Mouse (Mus musculus): ENCODE measurements at regions not wholly inside any gene's neighbourhood (a gene's known extent, or its start where the extent isn't known, plus 50 kb on each side); places are given as distances from the start of the nearest gene placed in this dataset.

GRCm38 (mm10) chr12:17113465-17114177, 63.1 kb downstream of the Kcnf1 start:
- DNase-seq (ENCODE audit: extremely low spot score in 1 of 2, low spot score in 1 of 2) = no peak

GRCm38 (mm10) chr12:17112781-17113464, 63.8 kb downstream of the Kcnf1 start:
- no peak for DNase-seq (ENCODE audit: extremely low spot score in 1 of 2, low spot score in 1 of 2)

GRCm38 (mm10) chr12:17106220-17106619, 70.5 kb downstream of the Kcnf1 start:
- DNase-seq (ENCODE audit: extremely low spot score in 1 of 2, low spot score in 1 of 2) = no peak

GRCm38 (mm10) chr12:17105057-17105712, 71.5 kb downstream of the Kcnf1 start:
- DNase-seq (ENCODE audit: extremely low spot score in 1 of 2, low spot score in 1 of 2) = no peak

GRCm38 (mm10) chr12:17101842-17102241, 74.8 kb downstream of the Kcnf1 start:
- DNase-seq (ENCODE audit: extremely low spot score in 1 of 2, low spot score in 1 of 2) = peak in 1 of 2 experiments; percentile 60

- peak; percentile 58 to 72 for DNase-seq (ENCODE audit: extremely low spot score in 1 of 2, low spot score in 1 of 2)
Observed at GRCm38 (mm10) chr12:17097800-17098271, 78.9 kb downstream of the Kcnf1 start.

- no peak for DNase-seq (ENCODE audit: extremely low spot score in 1 of 2, low spot score in 1 of 2)
Observed at GRCm38 (mm10) chr12:17094758-17095157, 81.9 kb downstream of the Kcnf1 start.

GRCm38 (mm10) chr12:17093772-17094171, 82.2 kb upstream of the 2410004P03Rik start:
- no peak for DNase-seq (ENCODE audit: extremely low spot score in 1 of 2, low spot score in 1 of 2)

- no peak for DNase-seq (ENCODE audit: extremely low spot score in 1 of 2, low spot score in 1 of 2)
Observed at GRCm38 (mm10) chr12:17091058-17091457, 79.5 kb upstream of the 2410004P03Rik start.

GRCm38 (mm10) chr12:17089710-17090339, 78.3 kb upstream of the 2410004P03Rik start:
- no peak for DNase-seq (ENCODE audit: extremely low spot score in 1 of 2, low spot score in 1 of 2)

- no peak for DNase-seq (ENCODE audit: extremely low spot score in 1 of 2, low spot score in 1 of 2)
Observed at GRCm38 (mm10) chr12:17087388-17087787, 75.9 kb upstream of the 2410004P03Rik start.

- no peak for DNase-seq (ENCODE audit: extremely low spot score in 1 of 2, low spot score in 1 of 2)
Observed at GRCm38 (mm10) chr12:17085209-17085574, 73.7 kb upstream of the 2410004P03Rik start.

GRCm38 (mm10) chr12:17084499-17085208, 73.1 kb upstream of the 2410004P03Rik start:
- peak; percentile 84 to 86 for DNase-seq (ENCODE audit: extremely low spot score in 1 of 2, low spot score in 1 of 2)

GRCm38 (mm10) chr12:17071691-17072454, 60.3 kb upstream of the 2410004P03Rik start:
- peak in 1 of 2 experiments; percentile 45 for DNase-seq (ENCODE audit: extremely low spot score in 1 of 2, low spot score in 1 of 2)

GRCm38 (mm10) chr12:17069808-17070207, 58.3 kb upstream of the 2410004P03Rik start:
- DNase-seq (ENCODE audit: extremely low spot score in 1 of 2, low spot score in 1 of 2) = peak; percentile 84 to 90

- no peak for DNase-seq (ENCODE audit: extremely low spot score in 1 of 2, low spot score in 1 of 2)
Observed at GRCm38 (mm10) chr12:17069161-17069560, 57.6 kb upstream of the 2410004P03Rik start.

GRCm38 (mm10) chr12:17063920-17064319, 52.4 kb upstream of the 2410004P03Rik start:
- no peak for DNase-seq (ENCODE audit: extremely low spot score in 1 of 2, low spot score in 1 of 2)

Data from frontal cortex, adult 2 months (tissue).